Mouse (Mus musculus): Measurements from ENCODE around the gene Atp6v1fnb. TPM values are rescaled to one million over a fixed set of nuclear protein-coding genes. Genes with fewer than 3 reads are reported as not detected.
A peak's percentile ranks its signal among the peaks of the same experiment; 100 is the strongest.

Gene Atp6v1fnb
- total and polyA plus RNA-seq, 3 experiments: 0.13 TPM; not detected in 2

DNA sequence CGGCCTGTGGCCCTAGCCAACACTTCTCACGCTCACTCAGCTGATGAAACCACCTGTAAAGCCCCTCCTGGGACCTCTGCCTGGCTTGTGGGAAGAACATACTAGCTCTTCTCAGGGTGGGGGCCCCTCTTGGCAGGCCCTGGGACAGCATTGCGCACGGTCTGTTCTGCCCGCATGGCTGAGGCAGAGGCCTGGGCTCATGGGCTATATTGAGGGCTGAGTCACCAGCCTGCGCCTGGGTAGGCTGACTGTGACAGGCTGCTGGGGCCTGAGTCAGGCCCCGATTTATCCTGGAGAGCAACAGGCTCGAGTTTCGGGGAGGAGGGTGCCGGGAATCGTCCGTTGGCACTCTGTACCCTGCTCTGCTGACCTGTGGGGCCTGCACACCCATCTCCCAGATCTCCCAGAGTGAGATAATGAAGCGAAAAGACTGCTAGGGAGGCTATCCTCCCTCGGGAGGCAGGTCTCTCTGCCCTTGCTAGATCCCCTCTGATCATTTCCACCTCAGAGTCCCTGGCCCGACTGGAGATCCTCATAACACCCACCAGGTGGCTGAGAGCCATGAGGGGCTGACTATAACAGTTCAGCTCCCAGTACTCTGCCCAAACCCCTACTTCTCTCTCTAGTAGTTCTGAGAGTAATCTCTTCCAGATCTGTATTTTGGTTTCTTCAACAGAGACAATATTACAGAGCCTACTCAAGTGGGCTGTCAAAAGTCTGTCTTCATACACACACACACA is 40.4 kb upstream of the Atp6v1fnb start:
- Histone ChIP-seq H3K4me1 (ENCODE audit: control insufficient read depth in 1 of 2, insufficient read depth in 2 of 2, low read length in 2 of 2) (peaks cover 0 to 24% of the 10 kb centered on the region in 2 experiments; a peak in 3 of 4 replicates), H3K9ac (ENCODE audit: control insufficient read depth, low read depth, low read length, poor library complexity, severe bottlenecking) (peak overlapping the region; percentile 10; the same call in 1 of the 2 replicates), H3K9me3 (replicated peaks; ENCODE audit: insufficient read depth, low read length) (no peaks in the 10 kb centered on the region), H3K36me3 (ENCODE audit: control insufficient read depth in 1 of 2, insufficient read depth in 2 of 2, low read length in 2 of 2) (peaks cover 0 to 3% of the 10 kb centered on the region in 2 experiments; a peak in 1 of 4 replicates), H3K27ac (ENCODE audit: control insufficient read depth, low read depth, low read length) (no peak overlapping the region), H3K79me2 (ENCODE audit: control insufficient read depth, insufficient read depth, low read length, poor library complexity) (no peaks in the 10 kb centered on the region), H3K27me3 (ENCODE audit: control insufficient read depth in 1 of 2, insufficient read depth in 2 of 2, low read length in 2 of 2) (no peaks in the 10 kb centered on the region), H3K4me3 (ENCODE audit: control insufficient read depth in 1 of 2, insufficient read depth in 1 of 2, low read depth in 2 of 2, low read length in 2 of 2) (no peak overlapping the region)
- TF ChIP-seq CHD2 (IDR thresholded peaks at IDR 0.05; ENCODE audit: low read length) (no peak), USF2 (IDR thresholded peaks at IDR 0.05; ENCODE audit: borderline replicate concordance in 1 of 2, insufficient read depth in 1 of 2, low read depth in 1 of 2, low read length in 2 of 2) (no peak), MAFK (IDR thresholded peaks at IDR 0.05; ENCODE audit: borderline replicate concordance, low read depth, low read length) (no peak), TAL1 (IDR thresholded peaks at IDR 0.05; ENCODE audit: low read length) (no peak), EP300 (IDR thresholded peaks at IDR 0.05; ENCODE audit: low read depth in 1 of 2, low read length in 2 of 2) (no peak), TCF12 (IDR thresholded peaks at IDR 0.05; ENCODE audit: low read depth, low read length) (no peak), ZNF384 (IDR thresholded peaks at IDR 0.05; ENCODE audit: low read depth, low read length) (no peak), HCFC1 (IDR thresholded peaks at IDR 0.05; ENCODE audit: low read depth, low read length) (no peak), RCOR1 (IDR thresholded peaks at IDR 0.05; ENCODE audit: low read depth, low read length) (no peak), ELF1 (IDR thresholded peaks at IDR 0.05; ENCODE audit: low read depth, low read length) (no peak), BHLHE40 (IDR thresholded peaks at IDR 0.05; ENCODE audit: borderline replicate concordance, low read depth, low read length) (no peak), GATA1 (IDR thresholded peaks at IDR 0.05; ENCODE audit: low read depth, low read length) (no peak), MXI1 (IDR thresholded peaks at IDR 0.05; ENCODE audit: low read depth, low read length) (no peak), CTCF (IDR thresholded peaks at IDR 0.05 in 2 of 3, conservative IDR thresholded peaks at IDR 0.05 in 1 of 3; ENCODE audit: control insufficient read depth in 1 of 3, insufficient read depth in 1 of 3, low read depth in 2 of 3, low read length in 3 of 3, poor library complexity in 1 of 3, severe bottlenecking in 1 of 3) (no peak), ZC3H11A (IDR thresholded peaks at IDR 0.05; ENCODE audit: low read depth, low read length) (no peak), USF1 (IDR thresholded peaks at IDR 0.05; ENCODE audit: low read depth, low read length) (no peak), RAD21 (IDR thresholded peaks at IDR 0.05; ENCODE audit: low read depth, low read length) (no peak), MEF2A (IDR thresholded peaks at IDR 0.05; ENCODE audit: extremely low read depth, insufficient replicate concordance, low read depth, low read length, poor library complexity, severe bottlenecking) (no peak)
- no peak for DNase-seq (ENCODE audit: low read depth, low spot score)

DNA sequence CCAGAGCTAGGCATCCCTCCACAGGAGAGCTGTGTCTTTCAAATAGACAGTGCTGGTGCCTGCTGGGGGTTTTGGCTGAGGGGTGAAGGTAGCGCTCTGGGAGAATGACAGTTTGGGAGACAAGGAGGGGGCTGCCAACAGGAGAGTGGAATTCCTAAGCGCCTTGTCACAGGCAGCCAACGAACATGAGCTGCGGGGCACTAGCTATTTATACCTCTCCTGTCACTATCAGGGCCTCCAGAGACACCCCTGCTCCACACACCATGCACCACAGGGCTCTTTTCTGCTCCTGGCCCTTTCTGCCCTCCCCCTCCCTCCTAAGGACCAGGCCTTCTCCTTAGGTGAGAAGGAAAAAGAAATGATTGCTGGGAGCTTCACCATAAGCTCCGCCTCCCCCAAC is 39.8 kb upstream of the Atp6v1fnb start:
- no peaks in the 10 kb centered on the region for H3K27me3 ChIP-seq (ENCODE audit: control insufficient read depth in 1 of 2, insufficient read depth in 2 of 2, low read length in 2 of 2)
- no peak for TF ChIP-seq MYB (IDR thresholded peaks at IDR 0.05; ENCODE audit: low read depth, low read length)
- no peak for TF ChIP-seq POLR2AphosphoS5 (IDR thresholded peaks at IDR 0.05; ENCODE audit: borderline replicate concordance, low read depth, low read length)
- TF ChIP-seq ZC3H11A (IDR thresholded peaks at IDR 0.05; ENCODE audit: low read depth, low read length): no peak
- no peak for TF ChIP-seq ZKSCAN1 (IDR thresholded peaks at IDR 0.05; ENCODE audit: low read depth, low read length)
- no peak for TF ChIP-seq HCFC1 (IDR thresholded peaks at IDR 0.05; ENCODE audit: low read depth, low read length)
- TF ChIP-seq MAX (IDR thresholded peaks at IDR 0.05; ENCODE audit: low read length): no peak
- TF ChIP-seq GATA1 (IDR thresholded peaks at IDR 0.05; ENCODE audit: low read depth, low read length): no peak
- TF ChIP-seq KAT2A (conservative IDR thresholded peaks at IDR 0.05; ENCODE audit: low read depth, low read length): no peak
- no peak for TF ChIP-seq JUND (IDR thresholded peaks at IDR 0.05; ENCODE audit: low read depth, low read length)
- no peak for TF ChIP-seq NRF1 (IDR thresholded peaks at IDR 0.05; ENCODE audit: insufficient read depth, low read depth, low read length, poor library complexity, severe bottlenecking)
- peaks cover 0 to 28% of the 10 kb centered on the region in 2 experiments; a peak in 3 of 4 replicates for H3K4me1 ChIP-seq (ENCODE audit: control insufficient read depth in 1 of 2, insufficient read depth in 2 of 2, low read length in 2 of 2)
- no peak overlapping the region for H3K4me3 ChIP-seq (ENCODE audit: control insufficient read depth in 1 of 2, insufficient read depth in 1 of 2, low read depth in 2 of 2, low read length in 2 of 2)
- peaks cover 0 to 3% of the 10 kb centered on the region in 2 experiments; a peak in 1 of 4 replicates for H3K36me3 ChIP-seq (ENCODE audit: control insufficient read depth in 1 of 2, insufficient read depth in 2 of 2, low read length in 2 of 2)
- no peak overlapping the region for H3K9ac ChIP-seq (ENCODE audit: control insufficient read depth, low read depth, low read length, poor library complexity, severe bottlenecking)
- H3K79me2 ChIP-seq (ENCODE audit: control insufficient read depth, insufficient read depth, low read length, poor library complexity): no peaks in the 10 kb centered on the region
- no peak overlapping the region for H3K27ac ChIP-seq (ENCODE audit: control insufficient read depth, low read depth, low read length)
- no peaks in the 10 kb centered on the region for H3K9me3 ChIP-seq (replicated peaks; ENCODE audit: insufficient read depth, low read length)
- DNase-seq (ENCODE audit: low read depth, low spot score): no peak

All from MEL (cell line).